Mouse (Mus musculus): ENCODE measurements around the gene Qser1. TPM values are rescaled to one million over a fixed set of nuclear protein-coding genes. Genes with fewer than 3 reads are reported as not detected.
A peak's percentile ranks its signal among the peaks of the same experiment; 100 is the strongest.

Gene Qser1
- polyA plus RNA-seq, 1 experiment from 2014 or later: 21.6 TPM

GRCm38 (mm10) chr2:104743160-104743559, 73.4 kb downstream of the Qser1 start:
- peak overlapping the region; percentile 85; the same call in 1 of the 2 replicates for H3K9ac ChIP-seq (ENCODE audit: low read depth, low read length)
- peak overlapping the region; percentile 85 for H3K27ac ChIP-seq (ENCODE audit: low read depth, low read length)

GRCm38 (mm10) chr2:104742741-104743064, 73.9 kb downstream of the Qser1 start, which contains the start of gene Depdc7:
Gene Depdc7 (minus strand): TSS chr2:104742878.
- peak within 1 kb of the TSS; percentile 84 for H3K4me3 ChIP-seq (ENCODE audit: low read length)
- peak; percentile 86 for ATAC-seq (ENCODE audit: low FRiP score, low TSS enrichment)
- peak within 1 kb of the TSS; percentile 85 for H3K27ac ChIP-seq (ENCODE audit: low read depth, low read length)
- no peaks in the 10 kb centered on the region for H3K36me3 ChIP-seq (ENCODE audit: control insufficient read depth, insufficient read depth, low read length)
- H3K9ac ChIP-seq (ENCODE audit: low read depth, low read length): peak within 1 kb of the TSS; percentile 85
- H3K4me1 ChIP-seq (ENCODE audit: control insufficient read depth, insufficient read depth, low read length): peaks cover 25% of the 10 kb centered on the region
- 0% methylated on average over 21 of the region's 31 CpGs for WGBS
- H3K9me3 ChIP-seq (ENCODE audit: control insufficient read depth, low read length): no peaks in the 10 kb centered on the region
- peak within 1 kb of the TSS; percentile 91 for H3K4me2 ChIP-seq (replicated peaks; ENCODE audit: low read depth, low read length)
- H3K27me3 ChIP-seq (ENCODE audit: control insufficient read depth, insufficient read depth, low read length): no peaks in the 10 kb centered on the region

More at GRCm38 (mm10) chr2:104743160-104743559, 73.4 kb downstream of the Qser1 start:
- H3K4me2 ChIP-seq (replicated peaks; ENCODE audit: low read depth, low read length): peak overlapping the region; percentile 91
- peak overlapping the region; percentile 84 for H3K4me3 ChIP-seq (ENCODE audit: low read length)
- no peaks in the 10 kb centered on the region for H3K36me3 ChIP-seq (ENCODE audit: control insufficient read depth, insufficient read depth, low read length)
- no peaks in the 10 kb centered on the region for H3K9me3 ChIP-seq (ENCODE audit: control insufficient read depth, low read length)
- H3K27me3 ChIP-seq (ENCODE audit: control insufficient read depth, insufficient read depth, low read length): no peaks in the 10 kb centered on the region
- WGBS: 5% methylated on average over 7 of the region's 7 CpGs
- ATAC-seq (ENCODE audit: low FRiP score, low TSS enrichment): peak; percentile 51; the same call in 1 of the 2 replicates
- peaks cover 25% of the 10 kb centered on the region for H3K4me1 ChIP-seq (ENCODE audit: control insufficient read depth, insufficient read depth, low read length)

- H3K36me3 ChIP-seq (ENCODE audit: control insufficient read depth, insufficient read depth, low read length): no peaks in the 10 kb centered on the region
- no peaks in the 10 kb centered on the region for H3K9me3 ChIP-seq (ENCODE audit: control insufficient read depth, low read length)
- H3K4me1 ChIP-seq (ENCODE audit: control insufficient read depth, insufficient read depth, low read length): peaks cover 25% of the 10 kb centered on the region
- peak overlapping the region; percentile 84 for H3K4me3 ChIP-seq (ENCODE audit: low read length)
- H3K9ac ChIP-seq (ENCODE audit: low read depth, low read length): peak overlapping the region; percentile 85
- H3K4me2 ChIP-seq (replicated peaks; ENCODE audit: low read depth, low read length): peak overlapping the region; percentile 91
- H3K27ac ChIP-seq (ENCODE audit: low read depth, low read length): peak overlapping the region; percentile 85
- H3K27me3 ChIP-seq (ENCODE audit: control insufficient read depth, insufficient read depth, low read length): no peaks in the 10 kb centered on the region
- 5% methylated on average over 40 of the region's 46 CpGs for WGBS
- ATAC-seq (ENCODE audit: low FRiP score, low TSS enrichment): peak; percentile 13; the same call in 1 of the 2 replicates
These were observed 74.4 kb downstream of the Qser1 start for GRCm38 (mm10) chr2:104741896-104742740.

GRCm38 (mm10) chr2:104741015-104741758, 75.4 kb downstream of the Qser1 start:
- Histone ChIP-seq H3K4me2 (replicated peaks; ENCODE audit: low read depth, low read length) (peak overlapping the region; percentile 91), H3K36me3 (ENCODE audit: control insufficient read depth, insufficient read depth, low read length) (no peaks in the 10 kb centered on the region), H3K27ac (ENCODE audit: low read depth, low read length) (no peak overlapping the region), H3K9ac (ENCODE audit: low read depth, low read length) (peak overlapping the region; percentile 12; the same call in 1 of the 2 replicates), H3K4me3 (ENCODE audit: low read length) (peak overlapping the region; percentile 84; the same call in 1 of the 2 replicates), H3K27me3 (ENCODE audit: control insufficient read depth, insufficient read depth, low read length) (no peaks in the 10 kb centered on the region), H3K4me1 (ENCODE audit: control insufficient read depth, insufficient read depth, low read length) (peaks cover 25% of the 10 kb centered on the region), H3K9me3 (ENCODE audit: control insufficient read depth, low read length) (no peaks in the 10 kb centered on the region)
- 23% methylated on average over 7 of the region's 7 CpGs for WGBS
- no peak for ATAC-seq (ENCODE audit: low FRiP score, low TSS enrichment)

GRCm38 (mm10) chr2:104740248-104740949, 76.2 kb downstream of the Qser1 start:
- H3K4me1 ChIP-seq (ENCODE audit: control insufficient read depth, insufficient read depth, low read length): peaks cover 25% of the 10 kb centered on the region
- H3K9me3 ChIP-seq (ENCODE audit: control insufficient read depth, low read length): no peaks in the 10 kb centered on the region
- no peak overlapping the region for H3K4me3 ChIP-seq (ENCODE audit: low read length)
- H3K36me3 ChIP-seq (ENCODE audit: control insufficient read depth, insufficient read depth, low read length): no peaks in the 10 kb centered on the region
- no peak overlapping the region; the same call in 1 of the 2 replicates for H3K4me2 ChIP-seq (replicated peaks; ENCODE audit: low read depth, low read length)
- ATAC-seq (ENCODE audit: low FRiP score, low TSS enrichment): no peak
- no peak overlapping the region for H3K9ac ChIP-seq (ENCODE audit: low read depth, low read length)
- no peaks in the 10 kb centered on the region for H3K27me3 ChIP-seq (ENCODE audit: control insufficient read depth, insufficient read depth, low read length)
- 41% methylated on average over 7 of the region's 7 CpGs for WGBS
- no peak overlapping the region for H3K27ac ChIP-seq (ENCODE audit: low read depth, low read length)

GRCm38 (mm10) chr2:104739691-104740090, 76.9 kb downstream of the Qser1 start:
- WGBS: 90% methylated on average over 2 of the region's 2 CpGs
- H3K4me1 ChIP-seq (ENCODE audit: control insufficient read depth, insufficient read depth, low read length): peaks cover 25% of the 10 kb centered on the region
- H3K4me2 ChIP-seq (replicated peaks; ENCODE audit: low read depth, low read length): no peak overlapping the region
- no peak overlapping the region for H3K9ac ChIP-seq (ENCODE audit: low read depth, low read length)
- no peak for ATAC-seq (ENCODE audit: low FRiP score, low TSS enrichment)
- H3K9me3 ChIP-seq (ENCODE audit: control insufficient read depth, low read length): no peaks in the 10 kb centered on the region
- no peak overlapping the region for H3K4me3 ChIP-seq (ENCODE audit: low read length)
- H3K36me3 ChIP-seq (ENCODE audit: control insufficient read depth, insufficient read depth, low read length): no peaks in the 10 kb centered on the region
- H3K27ac ChIP-seq (ENCODE audit: low read depth, low read length): no peak overlapping the region
- no peaks in the 10 kb centered on the region for H3K27me3 ChIP-seq (ENCODE audit: control insufficient read depth, insufficient read depth, low read length)

- no peaks in the 10 kb centered on the region for H3K27me3 ChIP-seq (ENCODE audit: control insufficient read depth, insufficient read depth, low read length)
- H3K9ac ChIP-seq (ENCODE audit: low read depth, low read length): no peak overlapping the region
- H3K4me1 ChIP-seq (ENCODE audit: control insufficient read depth, insufficient read depth, low read length): peaks cover 9% of the 10 kb centered on the region
- H3K9me3 ChIP-seq (ENCODE audit: control insufficient read depth, low read length): no peaks in the 10 kb centered on the region
- no peak overlapping the region; the same call in 1 of the 2 replicates for H3K27ac ChIP-seq (ENCODE audit: low read depth, low read length)
- H3K36me3 ChIP-seq (ENCODE audit: control insufficient read depth, insufficient read depth, low read length): no peaks in the 10 kb centered on the region
- ATAC-seq (ENCODE audit: low FRiP score, low TSS enrichment): no peak
- 63% methylated on average over 7 of the region's 7 CpGs for WGBS
- H3K4me2 ChIP-seq (replicated peaks; ENCODE audit: low read depth, low read length): no peak overlapping the region
- H3K4me3 ChIP-seq (ENCODE audit: low read length): no peak overlapping the region
These were observed 80.3 kb downstream of the Qser1 start for GRCm38 (mm10) chr2:104736241-104736640.

GRCm38 (mm10) chr2:104732562-104733256, 83.9 kb downstream of the Qser1 start:
- no peaks in the 10 kb centered on the region for H3K27me3 ChIP-seq (ENCODE audit: control insufficient read depth, insufficient read depth, low read length)
- no peaks in the 10 kb centered on the region for H3K4me1 ChIP-seq (ENCODE audit: control insufficient read depth, insufficient read depth, low read length)
- no peak overlapping the region for H3K4me3 ChIP-seq (ENCODE audit: low read length)
- no peak overlapping the region for H3K9ac ChIP-seq (ENCODE audit: low read depth, low read length)
- H3K9me3 ChIP-seq (ENCODE audit: control insufficient read depth, low read length): no peaks in the 10 kb centered on the region
- no peak overlapping the region for H3K4me2 ChIP-seq (replicated peaks; ENCODE audit: low read depth, low read length)
- WGBS: 73% methylated on average over 7 of the region's 7 CpGs
- H3K36me3 ChIP-seq (ENCODE audit: control insufficient read depth, insufficient read depth, low read length): no peaks in the 10 kb centered on the region
- H3K27ac ChIP-seq (ENCODE audit: low read depth, low read length): no peak overlapping the region
- ATAC-seq (ENCODE audit: low FRiP score, low TSS enrichment): no peak
